Mouse (Mus musculus): ENCODE data around the gene Lama4. TPM values are rescaled to one million over a fixed set of nuclear protein-coding genes. Genes with fewer than 3 reads are reported as not detected.
A peak's percentile ranks its signal among the peaks of the same experiment; 100 is the strongest.

Lama4 gene
- polyA plus RNA-seq (2015; fragmentation: Nextera tagmentation; extraction: Ambion mirVana), result 19.2 and 20.4 TPM in 2 replicates

DNA sequence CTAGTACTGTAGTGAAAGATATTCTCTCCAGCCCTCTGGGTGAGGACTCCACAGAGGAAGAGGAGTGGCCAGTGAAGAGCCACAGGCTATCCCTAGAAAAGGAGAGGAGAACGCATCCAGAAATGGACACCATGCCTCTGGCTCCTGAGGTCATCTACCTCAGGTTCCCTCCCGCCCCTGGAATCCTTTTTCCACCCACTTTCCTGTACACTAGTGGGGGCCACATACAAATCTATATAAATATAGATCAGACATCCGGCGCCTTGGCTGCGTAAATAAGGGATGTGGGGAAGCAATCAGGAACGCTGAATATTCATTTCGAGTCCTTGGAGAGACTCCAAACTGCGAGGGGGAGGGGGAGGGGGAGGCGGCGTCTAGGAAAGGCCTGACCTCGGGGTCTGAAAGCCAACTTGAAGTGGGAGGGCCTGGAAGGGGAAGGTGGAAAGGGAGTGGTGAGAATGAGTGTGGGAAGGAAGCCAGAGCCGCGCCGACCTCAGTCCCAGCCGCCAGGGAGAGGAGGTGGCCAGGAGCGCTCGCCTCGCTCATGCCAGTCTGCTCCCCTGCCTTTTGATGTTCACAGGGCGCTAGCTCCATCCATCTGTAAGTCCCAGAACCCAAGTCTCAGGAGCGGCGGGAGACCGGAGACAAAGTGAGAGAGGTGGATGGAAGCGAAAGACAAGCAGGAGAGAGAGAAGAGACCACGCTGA lies at the start of gene Lama4:
Lama4 (plus strand) TSS at position 441 of the 707 bp plus-strand sequence.
- 7% methylated on average over 24 of the region's 24 CpGs for WGBS
- H3K27ac ChIP-seq, result no peak within 1 kb of the TSS
- peaks cover 12% of the 10 kb centered on the region for H3K4me1 ChIP-seq
- H3K9me3 ChIP-seq, result no peaks in the 10 kb centered on the region
- no peaks in the 10 kb centered on the region for H3K36me3 ChIP-seq (replicated peaks)
- peak within 1 kb of the TSS; percentile 38 for H3K4me3 ChIP-seq
- no peaks in the 10 kb centered on the region for H3K27me3 ChIP-seq (replicated peaks)
- peak within 1 kb of the TSS; percentile 36 for H3K9ac ChIP-seq
- H3K4me2 ChIP-seq, result peak within 1 kb of the TSS; percentile 63
- peak; percentile 81 for ATAC-seq (replicated peaks)

DNA sequence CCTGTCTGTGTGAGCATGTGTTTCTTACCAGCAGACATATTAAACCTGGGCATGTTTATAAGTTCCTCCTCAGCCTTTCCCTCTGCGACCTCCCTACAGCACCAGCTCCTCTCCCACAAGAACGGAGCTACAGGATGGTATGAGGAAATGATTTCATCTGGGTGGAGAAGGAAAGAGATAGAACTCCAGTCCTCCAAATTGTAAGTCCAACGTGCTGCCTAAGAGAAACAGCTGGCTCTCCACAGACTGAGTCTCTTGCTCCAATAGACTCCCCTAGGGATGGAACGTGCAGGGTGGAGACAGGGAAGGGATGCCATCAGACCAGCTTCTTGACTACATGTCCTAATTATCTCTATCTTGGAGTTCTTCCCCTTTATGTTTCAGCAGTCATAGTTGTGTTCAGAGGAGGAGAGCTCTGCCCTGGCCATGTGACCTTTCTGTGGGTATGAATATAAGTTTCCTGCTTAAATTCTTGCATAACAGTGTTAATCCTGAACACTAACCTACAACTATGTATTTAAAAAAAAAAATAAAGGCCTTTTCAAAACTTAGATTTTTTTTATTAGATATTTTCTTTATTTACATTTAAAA lies 49.2 kb upstream of the Lama4 start:
- WGBS, result 82% methylated on average over 4 of the region's 4 CpGs

DNA sequence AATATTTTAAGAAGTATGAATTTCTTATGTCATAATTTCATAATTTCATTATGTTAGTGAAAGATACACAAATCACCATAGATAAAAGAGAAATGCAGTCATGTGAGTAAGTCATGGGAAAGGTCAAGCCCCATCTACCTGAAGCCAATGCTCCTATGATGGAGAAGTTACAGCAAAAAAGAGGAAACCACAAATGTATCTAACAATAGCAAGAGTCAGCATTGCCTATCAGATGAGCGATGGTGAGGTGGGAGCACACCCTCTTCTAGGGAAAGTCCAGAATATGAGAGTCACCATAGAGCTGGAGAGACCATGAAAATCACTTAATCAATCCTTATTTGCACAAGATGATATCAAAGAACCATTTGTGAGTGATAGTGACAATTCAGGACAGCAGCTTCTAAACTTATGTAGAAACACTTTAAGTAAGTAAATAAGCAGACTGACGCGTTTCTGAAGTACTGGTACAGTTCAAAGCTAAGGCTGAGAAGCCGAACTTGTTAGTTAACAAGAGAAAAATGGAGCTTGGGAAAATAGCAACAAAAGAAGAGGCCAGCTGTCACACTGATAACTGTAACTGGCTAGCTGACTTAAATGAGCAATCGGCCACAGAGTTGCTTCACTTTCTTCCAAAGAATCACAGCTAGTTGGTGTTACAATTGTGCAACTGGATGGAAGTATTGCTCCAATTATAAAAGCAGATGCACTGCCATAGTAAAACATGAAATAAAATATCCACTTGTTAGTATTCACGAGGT lies 36.2 kb upstream of the Lama4 start:
- WGBS, result 88% methylated on average over 6 of the region's 6 CpGs

More for the DNA sequence above, 49.2 kb upstream of the Lama4 start:
- Histone ChIP-seq H3K27me3 (replicated peaks) (no peaks in the 10 kb centered on the region), H3K4me3 (no peak overlapping the region), H3K4me1 (no peaks in the 10 kb centered on the region), H3K4me2 (no peak overlapping the region), H3K36me3 (replicated peaks) (no peaks in the 10 kb centered on the region), H3K9me3 (no peaks in the 10 kb centered on the region), H3K27ac (no peak overlapping the region), H3K9ac (no peak overlapping the region)
- ATAC-seq (replicated peaks), result no peak

DNA sequence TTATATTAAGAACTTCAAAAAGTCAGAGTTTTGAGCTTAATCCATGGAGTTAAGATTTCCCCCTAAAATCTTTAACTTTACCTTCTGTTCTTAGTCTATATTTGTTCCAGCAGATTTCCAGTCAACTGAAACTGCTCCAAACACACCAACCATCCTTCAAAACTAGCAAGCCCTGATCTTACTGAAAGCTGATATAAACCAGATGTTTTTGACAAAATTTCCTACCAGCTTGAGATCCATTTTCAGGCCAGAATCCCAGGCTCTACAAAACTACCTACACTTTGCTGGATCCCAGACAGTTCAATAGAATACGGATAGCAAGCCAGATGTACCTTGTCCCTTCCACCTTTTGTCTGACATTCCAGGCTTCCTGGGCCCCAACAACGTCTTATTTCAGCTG lies 20.6 kb upstream of the Lama4 start:
- H3K4me3 ChIP-seq, result no peak overlapping the region
- no peak for ATAC-seq (replicated peaks)
- no peaks in the 10 kb centered on the region for H3K27me3 ChIP-seq (replicated peaks)
- no peak overlapping the region for H3K4me2 ChIP-seq
- H3K9me3 ChIP-seq, result no peaks in the 10 kb centered on the region
- WGBS, result 80% methylated on average over 2 of the region's 2 CpGs
- H3K27ac ChIP-seq, result no peak overlapping the region
- H3K9ac ChIP-seq, result no peak overlapping the region
- no peaks in the 10 kb centered on the region for H3K4me1 ChIP-seq
- no peaks in the 10 kb centered on the region for H3K36me3 ChIP-seq (replicated peaks)

More for the DNA sequence above, 36.2 kb upstream of the Lama4 start:
- H3K27me3 ChIP-seq (replicated peaks), result no peaks in the 10 kb centered on the region
- no peaks in the 10 kb centered on the region for H3K9me3 ChIP-seq
- H3K9ac ChIP-seq, result no peak overlapping the region
- no peak overlapping the region for H3K4me3 ChIP-seq
- no peak for ATAC-seq (replicated peaks)
- no peaks in the 10 kb centered on the region for H3K4me1 ChIP-seq
- H3K27ac ChIP-seq, result no peak overlapping the region
- no peak overlapping the region for H3K4me2 ChIP-seq
- no peaks in the 10 kb centered on the region for H3K36me3 ChIP-seq (replicated peaks)

DNA sequence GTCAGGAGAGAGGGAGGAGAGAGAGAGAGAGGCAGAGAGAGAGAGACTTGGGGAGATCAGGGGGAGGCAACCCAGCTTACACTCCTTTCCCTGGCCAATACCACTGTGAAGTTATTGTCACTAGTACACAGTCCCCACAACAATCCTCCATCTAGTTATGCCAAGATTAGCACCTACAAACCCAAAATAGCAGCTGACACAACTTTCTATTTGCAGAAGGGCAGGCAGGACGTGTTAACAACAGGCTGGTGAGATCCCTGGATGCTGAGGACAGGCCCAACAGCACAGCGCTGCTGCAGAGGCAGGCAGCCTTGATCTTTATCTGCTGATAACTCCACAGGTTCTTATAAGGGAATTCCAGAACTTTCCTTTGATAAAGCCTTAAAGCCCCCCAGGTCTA lies 3.4 kb upstream of the Lama4 start:
- Histone ChIP-seq H3K4me3 (no peak overlapping the region), H3K36me3 (replicated peaks) (no peaks in the 10 kb centered on the region), H3K9me3 (no peaks in the 10 kb centered on the region), H3K4me2 (no peak overlapping the region), H3K4me1 (peaks cover 12% of the 10 kb centered on the region), H3K27ac (no peak overlapping the region), H3K27me3 (replicated peaks) (no peaks in the 10 kb centered on the region), H3K9ac (no peak overlapping the region)
- WGBS, result 73% methylated on average over 2 of the region's 2 CpGs
- ATAC-seq (replicated peaks), result no peak

DNA sequence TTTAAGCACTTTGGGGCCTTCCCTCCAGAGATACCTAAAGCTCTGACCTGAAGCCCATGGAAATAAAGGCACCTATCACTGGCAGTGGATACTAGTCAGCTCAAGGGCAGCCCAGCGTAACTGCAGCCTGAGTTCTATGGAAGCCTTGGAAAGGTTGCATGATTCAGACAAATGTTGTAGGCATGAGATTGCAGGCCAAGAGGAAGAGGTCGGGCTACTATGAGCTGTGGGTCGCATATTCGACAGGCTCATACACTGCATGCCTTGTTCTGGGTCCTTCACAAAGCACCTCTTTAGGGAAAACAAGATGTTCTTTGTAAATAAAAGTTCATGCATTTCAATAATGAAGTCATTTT lies 618 bp upstream of the Lama4 start:
- H3K27ac ChIP-seq, result no peak overlapping the region
- WGBS, result 67% methylated on average over 4 of the region's 4 CpGs
- no peak overlapping the region for H3K9ac ChIP-seq
- H3K4me3 ChIP-seq, result no peak overlapping the region
- no peaks in the 10 kb centered on the region for H3K36me3 ChIP-seq (replicated peaks)
- H3K4me2 ChIP-seq, result no peak overlapping the region
- ATAC-seq (replicated peaks), result 0 out of 2 replicates have a peak, but pooled peaks have one; percentile 18
- H3K9me3 ChIP-seq, result no peaks in the 10 kb centered on the region
- peaks cover 12% of the 10 kb centered on the region for H3K4me1 ChIP-seq
- no peaks in the 10 kb centered on the region for H3K27me3 ChIP-seq (replicated peaks)

DNA sequence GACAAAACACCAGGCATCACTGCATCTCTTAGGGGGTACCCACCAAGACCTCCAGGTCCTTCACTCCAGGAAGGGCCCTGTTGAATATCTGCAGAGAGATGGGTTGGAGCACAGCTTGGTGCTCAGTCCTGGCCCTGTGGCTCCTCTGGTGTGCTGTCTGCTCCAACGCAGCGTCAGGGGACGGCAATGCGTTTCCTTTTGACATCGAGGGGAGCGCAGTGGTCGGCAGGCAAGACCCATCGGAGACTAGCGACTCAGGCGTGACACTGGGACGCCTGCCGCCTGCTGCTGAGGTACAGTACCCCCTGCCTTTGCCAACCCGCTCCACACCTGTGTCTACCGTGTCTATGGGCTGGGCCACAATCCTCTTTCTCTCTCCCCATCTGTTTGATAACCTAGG lies 542 bp downstream of the Lama4 start:
- no peak overlapping the region for H3K27ac ChIP-seq
- 5% methylated on average over 14 of the region's 14 CpGs for WGBS
- no peaks in the 10 kb centered on the region for H3K36me3 ChIP-seq (replicated peaks)
- H3K9me3 ChIP-seq, result no peaks in the 10 kb centered on the region
- H3K4me3 ChIP-seq, result peak overlapping the region; percentile 38
- peak overlapping the region; percentile 36 for H3K9ac ChIP-seq
- no peaks in the 10 kb centered on the region for H3K27me3 ChIP-seq (replicated peaks)
- H3K4me1 ChIP-seq, result peaks cover 12% of the 10 kb centered on the region
- H3K4me2 ChIP-seq, result peak overlapping the region; percentile 63
- peak; percentile 43; the same call in 1 of the 2 replicates for ATAC-seq (replicated peaks)

DNA sequence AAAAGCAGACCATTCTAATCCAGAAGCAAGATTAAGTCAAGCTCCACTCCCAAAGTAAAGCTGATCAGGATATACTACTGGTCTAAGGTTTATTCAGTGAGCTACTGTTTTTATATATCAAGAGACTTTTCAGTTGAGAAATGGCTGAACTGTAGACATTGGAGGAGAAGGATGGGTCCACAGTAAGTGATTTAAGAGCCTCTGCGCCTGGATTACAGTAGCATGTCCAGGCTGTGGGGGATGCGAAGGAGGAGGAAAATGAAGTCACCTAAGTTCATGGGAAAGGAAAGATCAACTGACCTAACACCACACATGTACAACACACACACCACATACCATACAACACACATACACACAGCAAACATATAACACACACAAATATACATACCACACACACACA lies 1.3 kb downstream of the Lama4 start:
- Histone ChIP-seq H3K27ac (no peak overlapping the region), H3K4me2 (no peak overlapping the region), H3K4me1 (peaks cover 12% of the 10 kb centered on the region), H3K36me3 (replicated peaks) (no peaks in the 10 kb centered on the region), H3K27me3 (replicated peaks) (no peaks in the 10 kb centered on the region), H3K9me3 (no peaks in the 10 kb centered on the region), H3K9ac (no peak overlapping the region), H3K4me3 (no peak overlapping the region; the same call in 1 of the 2 replicates)
- WGBS, result 72% methylated on average over 2 of the region's 2 CpGs
- ATAC-seq (replicated peaks), result no peak

DNA sequence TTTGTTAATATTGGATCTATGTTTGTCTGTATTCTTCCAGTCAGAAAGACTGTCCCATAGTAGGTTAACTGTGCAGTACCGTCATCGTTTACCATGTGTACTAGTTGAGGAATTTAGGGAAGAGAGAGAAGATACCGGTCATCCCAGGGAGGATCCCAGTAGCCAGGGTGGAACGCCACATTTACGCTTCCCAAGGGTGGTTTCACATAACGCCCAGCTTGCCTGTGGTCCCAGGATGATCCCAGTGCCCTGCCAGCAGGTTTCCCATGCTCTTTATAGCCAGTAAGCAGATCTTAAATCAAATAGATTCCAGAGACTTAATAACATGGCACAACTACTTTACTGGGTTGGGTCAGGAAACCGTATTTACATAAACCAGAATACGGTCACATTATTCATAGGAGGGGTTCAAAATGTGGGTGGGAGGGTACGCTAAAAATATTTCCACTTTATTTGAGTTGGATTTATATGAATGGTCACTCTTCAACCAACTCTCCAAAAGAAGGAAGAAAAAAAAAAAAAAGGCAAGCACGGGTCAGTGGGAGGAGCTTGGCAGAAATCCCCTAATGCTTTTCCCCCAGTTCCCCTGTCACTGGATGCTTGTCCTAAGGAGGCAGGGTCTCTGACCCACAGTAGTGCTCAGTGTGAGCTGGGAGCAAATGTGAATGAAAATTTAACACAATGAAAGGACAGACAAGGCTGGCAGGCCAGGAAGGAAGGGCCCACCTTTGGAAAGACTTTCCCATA lies 3.2 kb downstream of the Lama4 start:
- Histone ChIP-seq H3K4me1 (peaks cover 12% of the 10 kb centered on the region), H3K9ac (no peak overlapping the region), H3K4me2 (0 out of 2 replicates have a peak overlapping the region, but pooled peaks have one; percentile 3), H3K27me3 (replicated peaks) (no peaks in the 10 kb centered on the region), H3K9me3 (no peaks in the 10 kb centered on the region), H3K27ac (no peak overlapping the region), H3K36me3 (replicated peaks) (no peaks in the 10 kb centered on the region), H3K4me3 (no peak overlapping the region)
- ATAC-seq (replicated peaks), result no peak
- 83% methylated on average over 10 of the region's 10 CpGs for WGBS

DNA sequence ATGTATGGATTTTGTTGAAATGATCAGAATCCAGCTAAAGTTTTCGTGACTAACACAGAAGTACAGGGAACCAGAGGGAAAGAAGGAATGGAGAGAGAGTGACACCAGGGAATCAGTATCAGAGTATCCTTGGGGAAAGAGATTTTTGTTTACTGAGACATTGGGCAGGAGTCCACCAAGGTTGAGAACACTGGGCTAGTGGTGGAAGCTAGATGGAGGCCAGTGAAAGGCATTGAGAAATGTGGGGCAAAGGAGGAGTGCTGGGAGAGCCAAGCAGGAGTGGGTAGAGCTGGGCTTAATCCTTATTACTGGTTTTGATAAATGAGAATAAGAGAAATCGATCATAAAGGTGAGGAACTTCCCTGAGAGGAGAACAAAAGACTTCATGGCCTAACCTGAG lies 4.2 kb downstream of the Lama4 start:
- no peak for ATAC-seq (replicated peaks)

DNA sequence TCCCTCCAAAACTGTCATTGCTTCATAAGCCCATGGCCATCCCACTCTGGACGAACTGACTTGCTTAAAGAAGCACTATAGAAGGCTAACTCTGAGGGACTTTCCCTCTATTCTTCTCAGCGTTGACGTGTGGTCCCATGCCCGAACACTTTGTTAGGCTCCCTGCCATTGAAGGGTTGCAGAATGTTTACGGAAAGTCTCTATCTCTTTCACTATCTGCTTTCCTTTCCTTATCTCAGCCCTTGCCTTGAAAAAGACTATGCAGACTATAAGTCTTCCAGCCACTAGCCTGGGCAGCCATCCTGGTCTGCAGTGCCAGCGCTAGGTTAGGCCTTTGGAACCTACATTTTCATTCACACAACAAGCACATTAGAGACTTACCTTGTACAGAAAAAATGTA lies 4.7 kb downstream of the Lama4 start:
- ATAC-seq (replicated peaks), result no peak
- H3K4me1 ChIP-seq, result peaks cover 11% of the 10 kb centered on the region
- H3K36me3 ChIP-seq (replicated peaks), result no peaks in the 10 kb centered on the region
- no peak overlapping the region for H3K4me3 ChIP-seq
- H3K4me2 ChIP-seq, result no peak overlapping the region
- H3K9ac ChIP-seq, result no peak overlapping the region
- WGBS, result 84% methylated on average over 6 of the region's 6 CpGs
- H3K27ac ChIP-seq, result no peak overlapping the region
- H3K27me3 ChIP-seq (replicated peaks), result no peaks in the 10 kb centered on the region
- no peaks in the 10 kb centered on the region for H3K9me3 ChIP-seq

More for the DNA sequence above, 4.2 kb downstream of the Lama4 start:
- no peak overlapping the region for H3K9ac ChIP-seq
- H3K4me1 ChIP-seq, result peaks cover 12% of the 10 kb centered on the region
- no peak overlapping the region for H3K4me2 ChIP-seq
- no peaks in the 10 kb centered on the region for H3K36me3 ChIP-seq (replicated peaks)
- H3K27me3 ChIP-seq (replicated peaks), result no peaks in the 10 kb centered on the region
- H3K27ac ChIP-seq, result no peak overlapping the region
- H3K4me3 ChIP-seq, result no peak overlapping the region
- no peaks in the 10 kb centered on the region for H3K9me3 ChIP-seq
- 89% methylated on average over 2 of the region's 2 CpGs for WGBS
